Mouse (Mus musculus): ENCODE measurements around the gene Mettl21e. TPM values are rescaled to one million over a fixed set of nuclear protein-coding genes. Genes with fewer than 3 reads are reported as not detected.

Gene Mettl21e
- polyA plus RNA-seq, 1 experiment from 2014 or later = 0.06 TPM

GRCm38 (mm10) chr1:44186396-44186795 is 32.4 kb downstream of the Mettl21e start:
- ATAC-seq (ENCODE audit: low FRiP score) = peak; percentile 77
- Histone ChIP-seq H3K9ac (replicated peaks) (no peak overlapping the region), H3K4me3 (replicated peaks) (no peak overlapping the region)

GRCm38 (mm10) chr1:44178086-44178485 is 40.7 kb downstream of the Mettl21e start:
- Histone ChIP-seq H3K27me3 (replicated peaks) (no peaks in the 10 kb centered on the region), H3K4me3 (replicated peaks) (no peak overlapping the region), H3K27ac (replicated peaks) (no peak overlapping the region), H3K9ac (replicated peaks) (no peak overlapping the region), H3K9me3 (replicated peaks) (no peaks in the 10 kb centered on the region), H3K4me2 (no peak overlapping the region), H3K36me3 (peaks cover 72% of the 10 kb centered on the region), H3K4me1 (no peaks in the 10 kb centered on the region)
- ATAC-seq (ENCODE audit: low FRiP score) = no peak
- 96% methylated on average over 5 of the region's 5 CpGs for WGBS

More at GRCm38 (mm10) chr1:44186396-44186795, 32.4 kb downstream of the Mettl21e start:
- H3K4me1 ChIP-seq = no peaks in the 10 kb centered on the region
- peaks cover 13% of the 10 kb centered on the region for H3K36me3 ChIP-seq
- H3K9me3 ChIP-seq (replicated peaks) = no peaks in the 10 kb centered on the region
- H3K4me2 ChIP-seq = no peak overlapping the region
- no peaks in the 10 kb centered on the region for H3K27me3 ChIP-seq (replicated peaks)
- H3K27ac ChIP-seq (replicated peaks) = no peak overlapping the region

- no peak for ATAC-seq (ENCODE audit: low FRiP score)
- H3K36me3 ChIP-seq = peaks cover 73% of the 10 kb centered on the region
- H3K4me3 ChIP-seq (replicated peaks) = no peak overlapping the region
- H3K27ac ChIP-seq (replicated peaks) = no peak overlapping the region
- H3K9ac ChIP-seq (replicated peaks) = no peak overlapping the region
- H3K27me3 ChIP-seq (replicated peaks) = no peaks in the 10 kb centered on the region
- no peak overlapping the region for H3K4me2 ChIP-seq
- no peaks in the 10 kb centered on the region for H3K4me1 ChIP-seq
- H3K9me3 ChIP-seq (replicated peaks) = 0 out of 2 replicates have a peak, but pooled peaks cover 4% of the 10 kb centered on the region
- 88% methylated on average over 8 of the region's 8 CpGs for WGBS
Measured at GRCm38 (mm10) chr1:44173903-44174302, 44.9 kb downstream of the Mettl21e start.

GRCm38 (mm10) chr1:44172656-44173055 is 46.1 kb downstream of the Mettl21e start:
- Histone ChIP-seq H3K4me1 (no peaks in the 10 kb centered on the region), H3K9me3 (replicated peaks) (0 out of 2 replicates have a peak, but pooled peaks cover 4% of the 10 kb centered on the region), H3K36me3 (peaks cover 79% of the 10 kb centered on the region), H3K27ac (replicated peaks) (no peak overlapping the region), H3K4me2 (no peak overlapping the region), H3K9ac (replicated peaks) (no peak overlapping the region), H3K4me3 (replicated peaks) (no peak overlapping the region), H3K27me3 (replicated peaks) (no peaks in the 10 kb centered on the region)
- WGBS = 93% methylated on average over 4 of the region's 4 CpGs
- no peak for ATAC-seq (ENCODE audit: low FRiP score)

GRCm38 (mm10) chr1:44167859-44168383 is 50.8 kb downstream of the Mettl21e start:
- no peak for ATAC-seq (ENCODE audit: low FRiP score)
- peaks cover 69% of the 10 kb centered on the region for H3K36me3 ChIP-seq
- 98% methylated on average over 3 of the region's 3 CpGs for WGBS

GRCm38 (mm10) chr1:44162389-44162788 is 56.4 kb downstream of the Mettl21e start:
- WGBS = 95% methylated on average over 5 of the region's 5 CpGs
- Histone ChIP-seq H3K36me3 (peaks cover 79% of the 10 kb centered on the region), H3K27ac (replicated peaks) (no peak overlapping the region), H3K9ac (replicated peaks) (no peak overlapping the region), H3K27me3 (replicated peaks) (no peaks in the 10 kb centered on the region), H3K4me3 (replicated peaks) (no peak overlapping the region), H3K4me1 (no peaks in the 10 kb centered on the region), H3K9me3 (replicated peaks) (no peaks in the 10 kb centered on the region), H3K4me2 (no peak overlapping the region)
- ATAC-seq (ENCODE audit: low FRiP score) = no peak

More at GRCm38 (mm10) chr1:44167859-44168383, 50.8 kb downstream of the Mettl21e start:
- Histone ChIP-seq H3K9me3 (replicated peaks) (0 out of 2 replicates have a peak, but pooled peaks cover 4% of the 10 kb centered on the region), H3K4me2 (no peak overlapping the region), H3K4me3 (replicated peaks) (no peak overlapping the region), H3K27me3 (replicated peaks) (no peaks in the 10 kb centered on the region), H3K4me1 (no peaks in the 10 kb centered on the region), H3K9ac (replicated peaks) (no peak overlapping the region), H3K27ac (replicated peaks) (no peak overlapping the region)

GRCm38 (mm10) chr1:44161818-44162217 is 56.9 kb downstream of the Mettl21e start:
- Histone ChIP-seq H3K36me3 (peaks cover 74% of the 10 kb centered on the region), H3K4me2 (no peak overlapping the region), H3K27ac (replicated peaks) (no peak overlapping the region), H3K9ac (replicated peaks) (no peak overlapping the region), H3K4me3 (replicated peaks) (no peak overlapping the region), H3K27me3 (replicated peaks) (no peaks in the 10 kb centered on the region), H3K9me3 (replicated peaks) (no peaks in the 10 kb centered on the region), H3K4me1 (no peaks in the 10 kb centered on the region)
- ATAC-seq (ENCODE audit: low FRiP score) = no peak
- WGBS = 96% methylated on average over 6 of the region's 6 CpGs

- H3K4me1 ChIP-seq = no peaks in the 10 kb centered on the region
- H3K9ac ChIP-seq (replicated peaks) = no peak overlapping the region
- H3K36me3 ChIP-seq = peaks cover 53% of the 10 kb centered on the region
- WGBS = 87% methylated on average over 6 of the region's 6 CpGs
- no peaks in the 10 kb centered on the region for H3K27me3 ChIP-seq (replicated peaks)
- H3K27ac ChIP-seq (replicated peaks) = no peak overlapping the region
- H3K4me3 ChIP-seq (replicated peaks) = no peak overlapping the region
- H3K9me3 ChIP-seq (replicated peaks) = no peaks in the 10 kb centered on the region
- no peak for ATAC-seq (ENCODE audit: low FRiP score)
- H3K4me2 ChIP-seq = no peak overlapping the region
Measured at GRCm38 (mm10) chr1:44158317-44158716, 60.4 kb downstream of the Mettl21e start.

- Histone ChIP-seq H3K9ac (replicated peaks) (no peak overlapping the region), H3K27me3 (replicated peaks) (no peaks in the 10 kb centered on the region), H3K4me2 (no peak overlapping the region), H3K36me3 (peaks cover 30% of the 10 kb centered on the region), H3K9me3 (replicated peaks) (no peaks in the 10 kb centered on the region), H3K27ac (replicated peaks) (no peak overlapping the region), H3K4me3 (replicated peaks) (no peak overlapping the region), H3K4me1 (no peaks in the 10 kb centered on the region; the same call in 1 of the 2 replicates)
- no peak for ATAC-seq (ENCODE audit: low FRiP score)
- 96% methylated on average over 4 of the region's 4 CpGs for WGBS
Measured at GRCm38 (mm10) chr1:44155287-44155686, 63.5 kb downstream of the Mettl21e start.

Other genes starting within 250 kb of the Mettl21e start
- 1.6 and 2.4 TPM in 2 replicates for gene Mettl21c, start 198.9 kb downstream of the Mettl21e start, polyA plus RNA-seq (2015; fragmentation: Nextera tagmentation; extraction: Ambion mirVana)
- gene Gm8251, start 157.0 kb downstream of the Mettl21e start, polyA plus RNA-seq (2015; fragmentation: Nextera tagmentation; extraction: Ambion mirVana) = 0.05 TPM in 2 replicates
- gene Tex30, start 116.5 kb downstream of the Mettl21e start, polyA plus RNA-seq (2015; fragmentation: Nextera tagmentation; extraction: Ambion mirVana) = 42.6 and 53.8 TPM in 2 replicates
- 27.9 and 29.9 TPM in 2 replicates for gene Kdelc1, start 100.2 kb downstream of the Mettl21e start, polyA plus RNA-seq (2015; fragmentation: Nextera tagmentation; extraction: Ambion mirVana)
- 24.6 and 28.9 TPM in 2 replicates for gene Bivm, start 100.0 kb downstream of the Mettl21e start, polyA plus RNA-seq (2015; fragmentation: Nextera tagmentation; extraction: Ambion mirVana)
- gene Ercc5, start 71.2 kb downstream of the Mettl21e start, polyA plus RNA-seq (2015; fragmentation: Nextera tagmentation; extraction: Ambion mirVana) = 24.2 and 24.4 TPM in 2 replicates